Mouse (Mus musculus) T-helper 1 cell (primary cell): ENCODE data around the gene Plagl1.

Experiments
- in situ Hi-C: fragments of 300-600 bp; cut with MboI, MseI; formaldehyde crosslinking; loops from one replicate; pipeline ENCODE4 v1.15.1; 2025; ENCODE audit warnings: high pct_unique_total_duplicates

Plagl1 gene

GRCm38 (mm10) chr10:13082459-13082858 lies 22.2 kb downstream of the Plagl1 start:
- in situ Hi-C loops: loop anchor here (10.0 kb wide), 1 partner anchor 58 kb away; no protein-coding TSS in a partner anchor

GRCm38 (mm10) chr10:13090596-13091424 lies 30.5 kb downstream of the Plagl1 start:
- in situ Hi-C loops: no loop called here

GRCm38 (mm10) chr10:13092996-13093395 lies 32.7 kb downstream of the Plagl1 start:
- in situ Hi-C loops: no loop called here

- in situ Hi-C loops: no loop called here
These were observed 38.6 kb downstream of the Plagl1 start for GRCm38 (mm10) chr10:13098895-13099294.

- in situ Hi-C loops: no loop called here
These were observed 39.9 kb downstream of the Plagl1 start for GRCm38 (mm10) chr10:13100061-13100648.

GRCm38 (mm10) chr10:13102360-13102759 lies 42.1 kb downstream of the Plagl1 start:
- in situ Hi-C loops: no loop called here

- in situ Hi-C loops: no loop called here
These were observed 43.5 kb downstream of the Plagl1 start for GRCm38 (mm10) chr10:13103838-13104237.

- in situ Hi-C loops: no loop called here
These were observed 46.8 kb downstream of the Plagl1 start for GRCm38 (mm10) chr10:13106909-13107624.

GRCm38 (mm10) chr10:13108021-13108548 lies 47.8 kb downstream of the Plagl1 start:
- in situ Hi-C loops: no loop called here

GRCm38 (mm10) chr10:13108847-13109246 lies 48.5 kb downstream of the Plagl1 start:
- in situ Hi-C loops: no loop called here

GRCm38 (mm10) chr10:13109781-13110180 lies 49.5 kb downstream of the Plagl1 start:
- in situ Hi-C loops: no loop called here

GRCm38 (mm10) chr10:13112849-13113248 lies 52.5 kb downstream of the Plagl1 start:
- in situ Hi-C loops: no loop called here

GRCm38 (mm10) chr10:13113641-13114040 lies 53.3 kb downstream of the Plagl1 start:
- in situ Hi-C loops: no loop called here

GRCm38 (mm10) chr10:13115030-13115429 lies 54.7 kb downstream of the Plagl1 start:
- in situ Hi-C loops: no loop called here

GRCm38 (mm10) chr10:13116706-13117665 lies 56.7 kb downstream of the Plagl1 start:
- in situ Hi-C loops: no loop called here

GRCm38 (mm10) chr10:13118024-13118769 lies 57.9 kb downstream of the Plagl1 start:
- in situ Hi-C loops: no loop called here

GRCm38 (mm10) chr10:13118770-13119102 lies 58.4 kb downstream of the Plagl1 start:
- in situ Hi-C loops: no loop called here

- in situ Hi-C loops: no loop called here
These were observed 59.0 kb downstream of the Plagl1 start for GRCm38 (mm10) chr10:13119300-13119699.

GRCm38 (mm10) chr10:13125811-13126210 lies 65.5 kb downstream of the Plagl1 start:
- in situ Hi-C loops: no loop called here

GRCm38 (mm10) chr10:13127335-13127734 lies 67.0 kb downstream of the Plagl1 start:
- in situ Hi-C loops: no loop called here
